Mouse (Mus musculus) lung, embryonic 15.5 days (tissue): ENCODE results near the gene Smarcc1. TPM values are rescaled to one million over a fixed set of nuclear protein-coding genes. Genes with fewer than 3 reads are reported as not detected.
A peak's percentile ranks its signal among the peaks of the same experiment; 100 is the strongest.

Experiments
- ATAC-seq: fragments of 200-750 bp; cut with Nextera tagmentation; 2 replicates; pipeline ENCODE4 v1.8.0; 2017; ENCODE audit warnings: moderate number of reproducible peaks, borderline replicate concordance; ENCODE audit not compliant: low FRiP score, low TSS enrichment; ENCODE audit errors: extremely low read depth
- H3K27ac ChIP-seq: fragments of 300-500 bp; sonication (generic); 2 replicates; pipeline ENCODE4 v1.5.1; 2015; ENCODE audit warnings: moderate library complexity, mild to moderate bottlenecking, inconsistent platforms
- H3K27me3 ChIP-seq: fragments of 300-500 bp; sonication (generic); 2 replicates; pipeline ENCODE4 v1.6.1; 2015; ENCODE audit warnings: inconsistent platforms
- H3K36me3 ChIP-seq: fragments of 300-500 bp; sonication (generic); 2 replicates; pipeline ENCODE4 v1.6.1; 2015; ENCODE audit warnings: inconsistent platforms
- H3K4me1 ChIP-seq: fragments of 300-500 bp; sonication (generic); 2 replicates; pipeline ENCODE4 v1.6.1; 2015; ENCODE audit warnings: inconsistent platforms
- H3K4me2 ChIP-seq: fragments of 300-500 bp; sonication (generic); 2 replicates; pipeline ENCODE4 v1.6.1; 2015; ENCODE audit warnings: inconsistent platforms, mild to moderate bottlenecking, moderate library complexity
- H3K4me3 ChIP-seq: fragments of 300-500 bp; sonication (generic); 2 replicates; pipeline ENCODE4 v1.5.1; 2015; ENCODE audit warnings: mild to moderate bottlenecking, inconsistent platforms
- H3K9ac ChIP-seq: fragments of 300-500 bp; sonication (generic); 2 replicates; pipeline ENCODE4 v1.6.1; 2015; ENCODE audit warnings: inconsistent platforms
- H3K9me3 ChIP-seq: fragments of 300-500 bp; sonication (generic); 2 replicates; pipeline ENCODE4 v1.6.1; 2016; ENCODE audit warnings: inconsistent platforms
- WGBS: fragments of 180-500 bp; shearing (Covaris S2); methylation state at CpG from one replicate; pipeline ENCODE4 v1.1.7; 2015; 5-methylcytosine and 5-hydroxymethylcytosine counted together
- polyA plus RNA-seq: library from polyadenylated mRNA; unstranded; fragments of >200 nt; fragmentation: Nextera tagmentation; extraction: Ambion mirVana; gene quantifications from 2 replicates; pipeline ENCODE4 v1.2.1, GENCODE M21; 2015

Smarcc1 gene
- polyA plus RNA-seq, 1 experiment from 2014 or later, result 122 TPM

- H3K27ac ChIP-seq, result no peak overlapping the region
- H3K4me1 ChIP-seq, result peaks cover 25% of the 10 kb centered on the region
- H3K9me3 ChIP-seq, result no peaks in the 10 kb centered on the region
- H3K27me3 ChIP-seq, result peaks cover 19% of the 10 kb centered on the region
- peak; percentile 25 for ATAC-seq
- peak overlapping the region; percentile 27 for H3K9ac ChIP-seq
- WGBS, result under 1% methylated on average over 91 of the region's 93 CpGs
- peak overlapping the region; percentile 65 for H3K4me3 ChIP-seq
- H3K36me3 ChIP-seq, result no peaks in the 10 kb centered on the region
- peak overlapping the region; percentile 100 for H3K4me2 ChIP-seq
Measured at GRCm38 (mm10) chr9:110244889-110245589, 127.5 kb downstream of the Smarcc1 start.

- WGBS, result under 1% methylated on average over 30 of the region's 40 CpGs
- H3K36me3 ChIP-seq, result no peaks in the 10 kb centered on the region
- H3K4me2 ChIP-seq, result peak overlapping the region; percentile 100
- no peaks in the 10 kb centered on the region for H3K9me3 ChIP-seq
- H3K27me3 ChIP-seq, result peaks cover 19% of the 10 kb centered on the region
- H3K4me1 ChIP-seq, result peaks cover 31% of the 10 kb centered on the region
- no peak overlapping the region for H3K27ac ChIP-seq
- peak overlapping the region; percentile 65 for H3K4me3 ChIP-seq
- peak overlapping the region; percentile 27; the same call in 1 of the 2 replicates for H3K9ac ChIP-seq
- ATAC-seq, result peak; percentile 58
Measured at GRCm38 (mm10) chr9:110245590-110246320, 128.2 kb downstream of the Smarcc1 start.

- peak overlapping the region; percentile 65 for H3K4me3 ChIP-seq
- H3K27ac ChIP-seq, result no peak overlapping the region
- H3K9ac ChIP-seq, result no peak overlapping the region
- no peaks in the 10 kb centered on the region for H3K36me3 ChIP-seq
- peak overlapping the region; percentile 100 for H3K4me2 ChIP-seq
- H3K9me3 ChIP-seq, result no peaks in the 10 kb centered on the region
- 0 out of 2 replicates have a peak, but pooled peaks have one; percentile 1 for ATAC-seq
- 40% methylated on average over 11 of the region's 13 CpGs for WGBS
- H3K27me3 ChIP-seq, result peaks cover 19% of the 10 kb centered on the region
- peaks cover 31% of the 10 kb centered on the region for H3K4me1 ChIP-seq
Measured at GRCm38 (mm10) chr9:110246321-110246640, 128.8 kb downstream of the Smarcc1 start.

- H3K27me3 ChIP-seq, result peaks cover 19% of the 10 kb centered on the region
- 85% methylated on average over 10 of the region's 10 CpGs for WGBS
Measured at GRCm38 (mm10) chr9:110247049-110247448, 129.5 kb downstream of the Smarcc1 start.

GRCm38 (mm10) chr9:110248861-110249260, 131.4 kb downstream of the Smarcc1 start:
- H3K4me1 ChIP-seq, result peaks cover 31% of the 10 kb centered on the region
- WGBS, result 65% methylated on average over 2 of the region's 2 CpGs

More at GRCm38 (mm10) chr9:110247049-110247448, 129.5 kb downstream of the Smarcc1 start:
- no peaks in the 10 kb centered on the region for H3K36me3 ChIP-seq
- no peak overlapping the region for H3K27ac ChIP-seq
- peaks cover 31% of the 10 kb centered on the region for H3K4me1 ChIP-seq
- no peaks in the 10 kb centered on the region for H3K9me3 ChIP-seq
- no peak overlapping the region for H3K4me3 ChIP-seq
- no peak overlapping the region for H3K9ac ChIP-seq
- H3K4me2 ChIP-seq, result no peak overlapping the region
- no peak for ATAC-seq

GRCm38 (mm10) chr9:110249823-110250543, 132.5 kb downstream of the Smarcc1 start:
- peak; percentile 65; the same call in 1 of the 2 replicates for ATAC-seq
- H3K9ac ChIP-seq, result 0 out of 2 replicates have a peak overlapping the region, but pooled peaks have one; percentile 22
- peaks cover 10% of the 10 kb centered on the region for H3K27me3 ChIP-seq
- 17% methylated on average over 11 of the region's 11 CpGs for WGBS
- no peak overlapping the region for H3K4me3 ChIP-seq
- no peaks in the 10 kb centered on the region for H3K9me3 ChIP-seq
- peak overlapping the region; percentile 85 for H3K27ac ChIP-seq
- H3K4me2 ChIP-seq, result peak overlapping the region; percentile 29; the same call in 1 of the 2 replicates
- H3K4me1 ChIP-seq, result peaks cover 26% of the 10 kb centered on the region
- H3K36me3 ChIP-seq, result no peaks in the 10 kb centered on the region

More at GRCm38 (mm10) chr9:110248861-110249260, 131.4 kb downstream of the Smarcc1 start:
- Histone ChIP-seq H3K4me2 (no peak overlapping the region), H3K27ac (no peak overlapping the region), H3K36me3 (no peaks in the 10 kb centered on the region), H3K9me3 (no peaks in the 10 kb centered on the region), H3K9ac (no peak overlapping the region), H3K4me3 (no peak overlapping the region), H3K27me3 (peaks cover 19% of the 10 kb centered on the region)
- no peak for ATAC-seq

GRCm38 (mm10) chr9:110250776-110251175, 133.3 kb downstream of the Smarcc1 start:
- Histone ChIP-seq H3K9ac (no peak overlapping the region), H3K36me3 (no peaks in the 10 kb centered on the region), H3K9me3 (no peaks in the 10 kb centered on the region), H3K4me1 (peaks cover 23% of the 10 kb centered on the region), H3K4me3 (no peak overlapping the region), H3K4me2 (no peak overlapping the region), H3K27ac (no peak overlapping the region), H3K27me3 (0 out of 2 replicates have a peak, but pooled peaks cover 5% of the 10 kb centered on the region)
- no peak for ATAC-seq
- WGBS, result 82% methylated on average over 14 of the region's 14 CpGs

- Histone ChIP-seq H3K4me3 (no peak overlapping the region), H3K4me1 (peaks cover 1% of the 10 kb centered on the region), H3K36me3 (no peaks in the 10 kb centered on the region), H3K27me3 (no peaks in the 10 kb centered on the region), H3K27ac (no peak overlapping the region), H3K4me2 (no peak overlapping the region), H3K9me3 (no peaks in the 10 kb centered on the region), H3K9ac (no peak overlapping the region)
- no peak for ATAC-seq
- WGBS, result 56% methylated on average over 15 of the region's 15 CpGs
Measured at GRCm38 (mm10) chr9:110255407-110256019, 138.0 kb downstream of the Smarcc1 start.

- WGBS, result 65% methylated on average over 6 of the region's 6 CpGs
- Histone ChIP-seq H3K4me3 (no peak overlapping the region), H3K27ac (no peak overlapping the region), H3K9ac (no peak overlapping the region), H3K27me3 (no peaks in the 10 kb centered on the region), H3K4me1 (no peaks in the 10 kb centered on the region), H3K4me2 (no peak overlapping the region), H3K36me3 (no peaks in the 10 kb centered on the region), H3K9me3 (no peaks in the 10 kb centered on the region)
- no peak for ATAC-seq
Measured at GRCm38 (mm10) chr9:110258646-110259045, 141.1 kb downstream of the Smarcc1 start.

- Histone ChIP-seq H3K4me1 (no peaks in the 10 kb centered on the region), H3K4me3 (no peak overlapping the region), H3K9me3 (no peaks in the 10 kb centered on the region), H3K4me2 (no peak overlapping the region), H3K36me3 (no peaks in the 10 kb centered on the region), H3K27ac (no peak overlapping the region), H3K27me3 (no peaks in the 10 kb centered on the region), H3K9ac (no peak overlapping the region)
- 68% methylated on average over 3 of the region's 3 CpGs for WGBS
- no peak for ATAC-seq
Measured at GRCm38 (mm10) chr9:110259118-110259517, 141.6 kb downstream of the Smarcc1 start.

GRCm38 (mm10) chr9:110263181-110263580, 145.7 kb downstream of the Smarcc1 start:
- no peaks in the 10 kb centered on the region for H3K36me3 ChIP-seq
- no peaks in the 10 kb centered on the region for H3K4me1 ChIP-seq
- no peak overlapping the region for H3K9ac ChIP-seq
- no peak overlapping the region for H3K27ac ChIP-seq
- H3K9me3 ChIP-seq, result no peaks in the 10 kb centered on the region
- ATAC-seq, result no peak
- no peaks in the 10 kb centered on the region for H3K27me3 ChIP-seq
- H3K4me2 ChIP-seq, result no peak overlapping the region
- H3K4me3 ChIP-seq, result no peak overlapping the region
- WGBS, result 76% methylated on average over 8 of the region's 8 CpGs
